Mouse (Mus musculus): ENCODE results near the gene Ly6g6e. TPM values are rescaled to one million over a fixed set of nuclear protein-coding genes. Genes with fewer than 3 reads are reported as not detected.

Ly6g6e gene
- polyA plus RNA-seq, 1 experiment from 2014 or later = 1.6 TPM

DNA sequence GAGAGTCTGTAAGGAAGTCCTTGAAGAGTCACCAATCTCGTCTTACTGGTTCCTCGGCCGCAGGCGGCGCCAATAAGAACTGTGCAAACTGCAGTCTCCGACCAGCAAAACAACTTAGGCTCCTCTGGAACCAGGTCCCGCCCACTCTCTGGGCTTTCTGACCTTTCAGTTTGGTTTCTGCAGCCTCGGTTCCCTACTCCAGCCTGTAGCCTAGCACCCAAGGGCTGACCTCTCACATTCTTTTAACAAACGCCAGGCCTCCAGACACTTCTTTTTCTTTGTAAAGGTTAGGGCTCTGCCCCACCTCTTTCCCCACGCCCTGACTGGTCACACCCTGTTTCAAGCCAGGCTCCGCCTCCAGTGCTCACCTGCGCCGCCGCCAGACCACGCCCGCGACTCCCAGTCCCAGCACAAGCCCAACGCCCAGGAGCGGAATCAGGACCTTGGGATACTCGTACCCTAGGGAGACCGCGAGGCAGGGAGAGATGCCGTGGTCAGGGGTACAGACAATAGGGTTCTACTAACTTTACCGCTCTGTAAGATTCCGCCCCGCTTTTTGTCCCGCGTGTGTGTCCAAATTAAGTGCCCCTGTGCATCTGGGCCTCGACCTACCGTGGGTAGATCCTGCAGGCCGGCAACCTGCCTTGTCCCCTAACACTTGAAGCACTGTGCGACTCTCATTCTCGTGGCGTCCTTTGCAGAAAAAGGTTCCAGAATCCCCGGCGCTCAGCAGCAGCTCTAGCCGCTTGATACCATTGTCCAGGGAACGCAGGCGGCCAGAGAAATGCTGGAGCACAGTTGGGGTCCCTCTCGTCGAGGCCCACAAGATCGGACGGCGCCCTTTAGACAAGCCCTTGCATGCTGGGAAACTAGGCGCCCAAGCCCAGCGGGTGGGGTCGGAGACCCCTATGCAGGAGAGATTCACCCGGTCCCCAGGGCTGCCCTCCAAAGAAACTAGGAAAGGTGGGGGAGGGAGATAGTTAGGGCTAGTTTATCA is 11.5 kb upstream of the Ly6g6e start, which contains the start of gene Ly6g6c:
Gene Ly6g6c (plus strand): TSS at position 438 of the 997 bp plus-strand sequence.
- ATAC-seq (replicated peaks; ENCODE audit: low FRiP score) = peak; percentile 72
- peaks cover 22% of the 10 kb centered on the region for H3K27me3 ChIP-seq
- peak within 1 kb of the TSS; percentile 76 for H3K4me2 ChIP-seq
- H3K9me3 ChIP-seq (replicated peaks) = no peaks in the 10 kb centered on the region
- peak within 1 kb of the TSS; percentile 78 for H3K27ac ChIP-seq
- peak within 1 kb of the TSS; percentile 37 for H3K4me3 ChIP-seq (replicated peaks)
- WGBS = 2% methylated on average over 48 of the region's 48 CpGs
- peaks cover 43% of the 10 kb centered on the region for H3K4me1 ChIP-seq
- H3K9ac ChIP-seq = peak within 1 kb of the TSS; percentile 40
- H3K36me3 ChIP-seq = peaks cover 30% of the 10 kb centered on the region

DNA sequence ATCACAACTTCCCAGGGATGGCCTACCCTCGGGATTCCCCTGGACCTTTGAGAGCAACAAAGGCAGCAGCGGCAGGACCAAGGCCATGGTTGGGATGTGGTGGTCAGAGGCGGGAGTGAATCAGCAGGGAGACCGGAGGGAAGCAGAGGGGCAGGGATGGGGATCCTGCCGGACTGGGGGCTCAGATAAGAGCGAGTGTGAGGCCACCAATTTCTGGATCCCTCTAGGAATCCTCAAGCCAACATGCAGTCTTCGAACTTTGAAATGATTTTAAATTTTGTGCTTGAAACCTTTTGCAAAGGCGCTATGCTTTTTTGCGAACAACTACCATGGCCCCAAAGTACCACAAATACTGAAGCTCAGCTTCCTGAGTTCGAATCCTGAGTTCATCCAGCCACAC is 10.6 kb upstream of the Ly6g6e start, which contains the start of gene Mpig6b:
Gene Mpig6b (minus strand): TSS at position 101 of the 400 bp plus-strand sequence.
- H3K4me3 ChIP-seq (replicated peaks) = peak within 1 kb of the TSS; percentile 37
- peaks cover 22% of the 10 kb centered on the region for H3K27me3 ChIP-seq
- H3K27ac ChIP-seq = peak within 1 kb of the TSS; percentile 78
- ATAC-seq (replicated peaks; ENCODE audit: low FRiP score) = no peak
- H3K36me3 ChIP-seq = peaks cover 25% of the 10 kb centered on the region
- WGBS = 51% methylated on average over 10 of the region's 10 CpGs
- peaks cover 38% of the 10 kb centered on the region for H3K4me1 ChIP-seq
- H3K4me2 ChIP-seq = peak within 1 kb of the TSS; percentile 76
- peak within 1 kb of the TSS; percentile 40 for H3K9ac ChIP-seq
- H3K9me3 ChIP-seq (replicated peaks) = no peaks in the 10 kb centered on the region

DNA sequence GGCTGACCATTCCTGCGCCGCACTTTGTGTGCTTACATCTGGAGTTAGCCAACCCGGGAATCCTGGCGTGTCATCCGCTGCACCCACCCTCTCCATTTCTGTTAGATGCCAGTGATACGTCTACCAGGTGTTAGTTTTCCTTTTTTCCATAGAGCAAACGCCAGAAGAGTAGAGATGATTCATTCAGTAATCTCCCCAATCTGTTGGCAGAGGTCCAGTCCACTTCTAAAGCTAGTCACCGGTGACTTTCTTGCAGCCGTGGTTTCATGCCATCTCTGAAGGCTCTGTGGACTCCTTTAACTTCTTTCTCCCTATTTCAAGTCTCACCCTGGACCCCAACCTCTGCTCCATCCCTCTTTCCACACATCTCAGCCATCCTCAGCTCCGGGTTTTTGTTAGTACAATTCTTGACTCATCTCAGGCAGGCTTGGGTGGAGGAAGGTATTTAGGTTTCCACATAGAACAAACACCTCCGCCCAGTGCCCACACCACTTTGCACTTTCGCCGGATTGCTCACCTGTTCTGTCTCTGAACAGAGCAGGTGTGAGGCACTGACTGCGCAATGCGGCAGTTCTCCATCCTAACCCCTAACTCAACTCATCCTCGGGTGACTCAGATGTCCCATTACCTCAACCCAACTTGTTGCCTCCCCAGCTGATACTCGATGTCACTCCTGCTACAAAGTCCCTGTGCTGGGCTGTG is 8.3 kb upstream of the Ly6g6e start:
- peaks cover 38% of the 10 kb centered on the region for H3K4me1 ChIP-seq
- peaks cover 2% of the 10 kb centered on the region for H3K36me3 ChIP-seq
- H3K27ac ChIP-seq = no peak overlapping the region
- 77% methylated on average over 17 of the region's 17 CpGs for WGBS
- H3K27me3 ChIP-seq = peaks cover 22% of the 10 kb centered on the region
- no peak overlapping the region for H3K4me3 ChIP-seq (replicated peaks)
- no peaks in the 10 kb centered on the region for H3K9me3 ChIP-seq (replicated peaks)
- H3K9ac ChIP-seq = no peak overlapping the region
- H3K4me2 ChIP-seq = no peak overlapping the region
- no peak for ATAC-seq (replicated peaks; ENCODE audit: low FRiP score)

DNA sequence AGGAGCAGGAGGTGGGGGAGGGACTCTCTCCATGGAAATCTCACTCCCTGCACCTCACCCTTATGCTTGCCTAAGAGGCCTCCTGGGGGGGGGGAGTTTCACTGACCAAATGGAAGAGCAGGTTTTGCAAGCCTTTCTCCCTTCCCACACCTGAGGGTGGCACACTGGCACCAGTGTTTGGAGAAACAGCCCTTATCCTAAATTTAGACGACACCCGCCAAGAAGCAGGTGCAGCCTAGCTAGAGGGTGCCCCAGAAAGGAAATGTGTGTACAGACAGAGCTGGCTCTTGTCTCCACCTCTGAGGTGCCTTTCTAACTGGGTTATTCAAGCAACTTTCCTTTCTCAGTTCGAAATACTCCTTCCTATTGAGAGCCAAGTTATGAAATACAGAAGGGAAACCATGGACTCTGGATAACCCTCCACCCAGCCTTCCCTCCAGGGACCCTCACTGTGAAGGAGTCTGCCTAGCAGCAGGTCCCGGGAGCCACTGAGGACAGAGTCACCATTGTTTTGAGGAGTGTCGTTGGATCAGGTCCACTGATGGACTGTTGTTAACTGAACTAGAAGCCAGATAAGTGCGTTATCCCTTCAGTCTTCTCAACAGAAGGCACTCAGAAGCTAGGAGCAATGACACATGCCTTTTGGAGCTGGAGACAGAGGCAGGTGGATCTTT is 6.0 kb upstream of the Ly6g6e start:
- ATAC-seq (replicated peaks; ENCODE audit: low FRiP score) = no peak
- Histone ChIP-seq H3K4me3 (replicated peaks) (no peak overlapping the region), H3K4me1 (peaks cover 19% of the 10 kb centered on the region), H3K27ac (no peak overlapping the region), H3K27me3 (peaks cover 19% of the 10 kb centered on the region), H3K4me2 (no peak overlapping the region), H3K36me3 (no peaks in the 10 kb centered on the region), H3K9ac (no peak overlapping the region), H3K9me3 (replicated peaks) (no peaks in the 10 kb centered on the region)
- WGBS = 64% methylated on average over 6 of the region's 6 CpGs

DNA sequence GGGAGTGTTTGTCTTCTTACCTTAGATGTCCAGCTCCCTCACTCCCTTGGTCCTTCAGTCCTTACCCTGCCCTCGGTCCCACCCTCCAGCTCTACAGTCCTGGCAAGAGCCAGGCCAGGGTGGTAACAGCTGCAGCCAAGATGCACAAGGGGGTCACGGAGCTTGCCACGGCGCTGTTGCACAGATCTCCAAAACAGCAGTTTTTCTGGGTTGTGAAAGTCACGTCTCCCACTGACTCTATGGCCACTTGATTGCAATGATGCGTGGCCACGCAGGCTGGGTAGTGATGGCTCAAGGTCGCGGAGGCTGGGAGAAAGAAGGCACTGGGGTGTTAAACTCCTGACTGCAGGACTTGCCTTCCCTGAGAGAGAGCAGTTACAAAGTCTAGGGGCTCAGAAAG is 5.2 kb upstream of the Ly6g6e start:
- peaks cover 18% of the 10 kb centered on the region for H3K4me1 ChIP-seq
- no peak overlapping the region for H3K4me2 ChIP-seq
- H3K36me3 ChIP-seq = no peaks in the 10 kb centered on the region
- H3K27ac ChIP-seq = no peak overlapping the region
- 48% methylated on average over 9 of the region's 9 CpGs for WGBS
- no peak overlapping the region for H3K9ac ChIP-seq
- H3K4me3 ChIP-seq (replicated peaks) = no peak overlapping the region
- no peak for ATAC-seq (replicated peaks; ENCODE audit: low FRiP score)
- H3K27me3 ChIP-seq = peaks cover 12% of the 10 kb centered on the region
- no peaks in the 10 kb centered on the region for H3K9me3 ChIP-seq (replicated peaks)

DNA sequence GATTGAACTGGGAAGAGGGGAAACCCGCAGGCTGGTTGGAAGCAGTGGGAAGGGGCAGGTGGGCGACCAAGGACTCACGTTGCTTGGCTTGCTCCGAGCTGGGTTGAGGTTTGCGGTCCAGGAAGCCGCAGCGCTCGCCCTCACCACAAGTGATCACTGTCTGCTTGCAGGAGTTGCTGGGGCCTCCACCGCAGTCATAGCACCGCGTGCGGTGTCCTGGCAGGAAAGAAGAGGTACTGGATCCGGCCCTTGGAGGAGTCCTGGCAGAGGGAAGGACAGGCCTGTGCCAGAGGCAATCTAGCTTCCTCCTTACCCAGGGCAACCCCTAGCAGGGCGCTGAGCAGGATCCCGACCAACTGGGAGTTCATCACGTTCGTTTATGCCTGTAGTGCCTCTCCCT is 2.6 kb upstream of the Ly6g6e start:
- H3K9ac ChIP-seq = no peak overlapping the region
- WGBS = 37% methylated on average over 17 of the region's 17 CpGs
- H3K4me2 ChIP-seq = no peak overlapping the region
- H3K4me1 ChIP-seq = peaks cover 38% of the 10 kb centered on the region
- no peaks in the 10 kb centered on the region for H3K36me3 ChIP-seq
- H3K27ac ChIP-seq = no peak overlapping the region
- H3K4me3 ChIP-seq (replicated peaks) = no peak overlapping the region
- H3K27me3 ChIP-seq = no peaks in the 10 kb centered on the region
- no peak for ATAC-seq (replicated peaks; ENCODE audit: low FRiP score)
- no peaks in the 10 kb centered on the region for H3K9me3 ChIP-seq (replicated peaks)

DNA sequence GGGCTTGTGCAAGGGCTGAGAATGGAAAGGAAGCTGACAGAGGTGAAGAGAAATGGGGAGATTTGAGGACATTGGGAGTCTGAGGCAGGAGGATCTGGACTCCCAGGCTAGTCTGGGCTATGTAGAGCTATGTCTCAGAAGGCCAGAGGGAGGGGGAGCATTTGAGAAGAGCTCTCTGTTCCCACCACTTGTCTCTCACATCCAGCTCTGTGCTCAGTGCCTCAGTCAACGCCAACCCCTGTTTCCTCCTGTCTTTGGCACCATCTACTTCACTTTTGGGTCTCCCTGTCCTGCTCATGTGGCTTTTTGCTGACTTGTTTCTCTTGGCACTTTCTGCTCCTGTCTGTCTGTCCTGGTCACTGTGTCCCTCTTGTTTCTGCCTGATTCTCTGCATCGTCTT is 583 bp downstream of the Ly6g6e start:
- H3K4me3 ChIP-seq (replicated peaks) = peak overlapping the region; percentile 41
- no peaks in the 10 kb centered on the region for H3K36me3 ChIP-seq
- H3K27me3 ChIP-seq = no peaks in the 10 kb centered on the region
- ATAC-seq (replicated peaks; ENCODE audit: low FRiP score) = 0 out of 2 replicates have a peak, but pooled peaks have one; percentile 35
- peak overlapping the region; percentile 66 for H3K4me2 ChIP-seq
- H3K27ac ChIP-seq = peak overlapping the region; percentile 79
- H3K9me3 ChIP-seq (replicated peaks) = no peaks in the 10 kb centered on the region
- peak overlapping the region; percentile 51 for H3K9ac ChIP-seq
- H3K4me1 ChIP-seq = peaks cover 29% of the 10 kb centered on the region
- WGBS = 7% methylated on average over 2 of the region's 2 CpGs

DNA sequence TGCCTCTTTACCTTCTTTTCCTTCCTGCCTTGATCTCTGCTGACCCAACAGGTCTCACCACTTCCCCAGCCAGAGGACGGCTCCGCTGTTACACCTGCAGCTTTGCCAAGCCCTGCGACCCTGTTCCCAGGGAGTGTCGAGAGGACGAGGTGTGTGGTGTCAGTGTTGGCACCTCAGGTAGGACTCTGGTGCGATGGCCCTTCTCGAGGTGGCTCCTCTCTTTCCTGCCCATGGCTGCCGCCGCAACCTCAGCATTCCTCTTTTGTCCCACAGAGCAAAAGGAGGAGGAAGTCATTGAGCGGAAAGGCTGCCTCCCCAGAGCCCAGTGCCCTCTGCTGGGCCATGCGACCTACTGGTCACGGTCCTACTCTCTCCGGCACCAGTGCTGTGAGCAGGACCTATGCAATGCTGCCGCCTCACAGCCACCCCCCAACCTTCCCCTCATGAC is 1.1 kb downstream of the Ly6g6e start, which contains the start of gene Ly6g6d:
Gene Ly6g6d (minus strand): TSS at position 280 of the 448 bp plus-strand sequence.
- Histone ChIP-seq H3K4me3 (replicated peaks) (peak within 1 kb of the TSS; percentile 41), H3K27me3 (no peaks in the 10 kb centered on the region), H3K27ac (peak within 1 kb of the TSS; percentile 79), H3K9me3 (replicated peaks) (no peaks in the 10 kb centered on the region), H3K36me3 (no peaks in the 10 kb centered on the region), H3K4me2 (peak within 1 kb of the TSS; percentile 66), H3K9ac (peak within 1 kb of the TSS; percentile 51), H3K4me1 (peaks cover 29% of the 10 kb centered on the region)
- ATAC-seq (replicated peaks; ENCODE audit: low FRiP score) = peak; percentile 72
- 3% methylated on average over 14 of the region's 14 CpGs for WGBS

DNA sequence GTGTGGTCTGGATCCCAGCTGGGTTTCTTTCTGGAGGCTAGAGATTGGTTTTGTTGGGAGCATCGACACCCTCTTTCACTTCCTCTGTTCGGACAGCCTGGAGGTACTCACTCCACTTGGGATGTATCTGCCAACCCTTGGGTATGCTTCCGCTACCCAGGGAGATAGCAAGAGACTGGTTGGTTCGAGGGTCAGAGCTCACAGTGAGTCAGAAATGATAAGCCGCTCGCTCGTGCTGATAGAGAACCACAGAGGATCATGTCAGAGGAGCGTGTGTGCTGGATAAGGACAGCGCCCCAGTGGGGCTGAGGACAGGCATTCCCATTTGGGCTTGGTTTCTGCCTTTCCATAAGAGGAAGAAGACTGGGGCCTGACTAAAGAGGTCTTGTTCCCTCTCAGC is 3.1 kb downstream of the Ly6g6e start:
- Histone ChIP-seq H3K27ac (no peak overlapping the region), H3K9me3 (replicated peaks) (no peaks in the 10 kb centered on the region), H3K4me1 (peaks cover 26% of the 10 kb centered on the region), H3K4me3 (replicated peaks) (no peak overlapping the region), H3K4me2 (no peak overlapping the region), H3K9ac (no peak overlapping the region), H3K27me3 (no peaks in the 10 kb centered on the region), H3K36me3 (no peaks in the 10 kb centered on the region)
- 0 out of 2 replicates have a peak, but pooled peaks have one; percentile 22 for ATAC-seq (replicated peaks; ENCODE audit: low FRiP score)
- 73% methylated on average over 9 of the region's 9 CpGs for WGBS

DNA sequence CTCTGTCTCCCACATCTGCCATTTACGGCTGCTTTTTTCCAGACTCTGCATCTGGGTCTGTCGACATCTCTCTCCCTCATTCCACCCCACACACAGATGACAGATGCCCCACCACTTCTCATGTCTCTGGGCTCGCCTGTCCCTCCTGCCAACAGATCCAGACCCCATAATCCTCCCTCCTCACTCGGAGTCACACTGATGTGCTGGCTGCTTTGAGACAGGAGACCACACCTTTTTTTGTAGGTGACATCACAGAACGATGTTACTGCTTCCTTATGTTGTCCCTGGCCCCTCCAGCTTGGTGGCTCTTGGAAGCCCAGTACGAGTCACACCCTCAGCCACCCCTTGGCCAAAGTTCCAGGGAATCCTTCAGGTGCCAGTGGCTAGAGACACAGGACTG is 3.5 kb downstream of the Ly6g6e start:
- H3K9ac ChIP-seq = no peak overlapping the region
- H3K36me3 ChIP-seq = no peaks in the 10 kb centered on the region
- no peak for ATAC-seq (replicated peaks; ENCODE audit: low FRiP score)
- WGBS = 40% methylated on average over 6 of the region's 6 CpGs
- H3K4me2 ChIP-seq = no peak overlapping the region
- H3K9me3 ChIP-seq (replicated peaks) = no peaks in the 10 kb centered on the region
- H3K27me3 ChIP-seq = no peaks in the 10 kb centered on the region
- H3K27ac ChIP-seq = no peak overlapping the region
- peaks cover 26% of the 10 kb centered on the region for H3K4me1 ChIP-seq
- no peak overlapping the region for H3K4me3 ChIP-seq (replicated peaks)

DNA sequence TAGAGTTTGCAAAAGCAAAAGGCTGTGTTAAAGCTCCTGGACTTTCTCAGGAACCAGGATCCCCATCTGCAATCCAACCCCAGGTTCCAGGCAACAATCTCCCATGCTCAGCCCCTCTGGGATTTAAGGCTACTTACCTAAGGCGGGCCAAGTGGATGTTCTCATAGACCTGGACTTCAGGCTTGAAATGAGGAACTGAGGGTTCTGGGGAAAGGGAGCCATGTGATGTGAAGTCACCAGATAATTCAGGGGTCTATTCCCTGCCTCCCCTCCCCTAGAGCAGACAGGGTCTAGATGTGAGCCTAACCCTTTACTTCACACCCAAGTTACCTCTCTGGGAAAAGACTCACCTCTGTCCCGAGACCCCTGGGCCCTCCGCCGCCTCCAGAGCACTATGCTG is 4.0 kb downstream of the Ly6g6e start:
- no peak overlapping the region for H3K9ac ChIP-seq
- no peak for ATAC-seq (replicated peaks; ENCODE audit: low FRiP score)
- no peak overlapping the region for H3K27ac ChIP-seq
- no peaks in the 10 kb centered on the region for H3K9me3 ChIP-seq (replicated peaks)
- 80% methylated on average over 4 of the region's 4 CpGs for WGBS
- no peak overlapping the region for H3K4me3 ChIP-seq (replicated peaks)
- H3K36me3 ChIP-seq = no peaks in the 10 kb centered on the region
- no peaks in the 10 kb centered on the region for H3K27me3 ChIP-seq
- H3K4me1 ChIP-seq = peaks cover 26% of the 10 kb centered on the region
- no peak overlapping the region for H3K4me2 ChIP-seq

Data from kidney, embryonic 15.5 days (tissue).